Mouse (Mus musculus): ENCODE results near the gene Gm17606.

Gm17606 gene

DNA sequence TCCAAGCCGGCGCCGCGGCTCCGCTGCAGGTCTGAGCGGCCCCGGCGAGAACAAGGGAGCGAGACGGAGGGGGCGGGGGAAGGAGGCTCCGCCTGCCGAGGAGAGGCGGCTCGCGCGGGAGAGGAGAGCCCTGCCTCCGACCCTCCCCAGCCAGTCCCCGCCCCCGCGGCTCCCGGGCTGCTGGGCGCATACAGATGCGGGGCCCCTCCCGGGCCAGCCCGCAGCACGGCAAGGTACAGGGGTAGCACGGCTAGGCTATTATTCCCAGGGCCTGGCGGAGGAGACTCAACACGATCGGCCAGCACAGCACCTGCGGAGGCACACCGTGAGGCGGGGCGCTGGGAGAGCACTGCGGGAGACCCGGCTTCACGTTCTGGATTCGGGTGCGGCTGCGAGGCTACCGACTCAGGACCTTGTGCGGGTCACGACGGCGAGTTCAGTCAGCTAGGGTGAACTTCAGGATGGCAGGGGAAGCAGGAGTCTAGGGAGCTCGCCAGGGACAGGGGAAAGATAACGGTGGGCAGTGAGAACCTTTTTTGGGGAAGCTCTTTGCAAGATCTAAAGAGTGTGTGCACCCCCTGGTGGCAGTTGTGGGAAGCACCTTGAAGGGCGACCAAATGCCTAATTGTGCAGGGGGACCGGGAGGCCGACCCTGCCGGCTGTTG is 685 bp downstream of the Gm17606 start, which contains the start of gene Cdh24:
Gene Cdh24, minus strand, starts transcription at position 60 of the 665 bp plus-strand sequence.
- TF ChIP-seq GATA4 (IDR thresholded peaks at IDR 0.05; ENCODE audit: insufficient replicate concordance, low read length), result no peak

DNA sequence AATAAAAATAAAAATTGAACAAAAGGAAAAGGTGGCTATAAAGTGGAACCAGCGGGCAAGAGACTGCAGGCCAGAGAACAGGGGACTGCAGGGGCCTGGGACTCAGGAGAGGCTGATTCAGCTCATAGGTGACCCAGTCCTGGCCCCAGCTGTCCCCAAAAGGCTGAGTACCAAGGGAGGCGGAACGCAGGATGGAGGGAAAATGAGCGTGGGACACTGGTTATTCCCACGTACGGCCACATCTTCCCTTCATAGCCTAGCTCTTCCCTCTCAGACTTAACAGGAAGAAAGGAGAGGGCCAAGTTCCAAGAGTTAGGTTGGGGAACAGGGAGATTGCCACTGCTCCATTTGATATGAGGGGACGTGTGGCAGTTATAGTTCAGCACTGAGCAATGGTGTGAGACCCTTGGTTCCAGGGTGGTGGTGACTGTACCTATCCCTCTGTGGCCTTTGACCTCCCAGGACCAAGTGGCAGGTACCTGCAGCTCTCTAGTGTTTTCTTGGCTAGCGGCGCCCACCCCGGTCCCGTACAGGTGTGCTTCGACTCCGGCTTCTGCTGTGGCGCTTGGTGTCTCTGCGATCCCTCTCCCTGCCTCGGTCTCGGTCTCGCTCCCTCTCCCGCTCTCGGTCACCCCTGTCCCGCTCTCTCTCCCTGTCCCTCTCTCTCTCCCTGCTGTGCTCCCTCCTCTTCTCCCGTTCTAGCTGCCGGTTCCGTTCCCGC is 1.6 kb downstream of the Gm17606 start:
- no peak for TF ChIP-seq GATA4 (IDR thresholded peaks at IDR 0.05; ENCODE audit: insufficient replicate concordance, low read length)

DNA sequence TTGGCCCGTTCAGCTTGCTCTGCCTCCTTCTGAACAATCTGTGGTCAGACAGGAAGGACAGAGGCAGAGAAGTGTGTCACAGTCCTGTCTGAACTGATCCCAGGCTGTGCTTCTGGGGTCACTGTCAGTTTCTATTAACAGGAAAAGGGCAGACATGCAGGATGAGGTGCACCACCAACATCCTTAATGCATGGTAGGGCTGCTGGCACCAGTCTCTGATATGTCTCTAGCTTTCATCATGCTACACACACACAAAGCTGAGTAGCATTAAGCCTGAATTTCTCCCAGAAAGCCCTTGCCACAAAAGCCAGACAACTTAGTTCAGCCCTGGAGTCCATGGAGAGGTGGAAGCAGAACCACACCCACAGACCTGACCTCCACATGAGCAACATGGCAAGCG is 2.3 kb downstream of the Gm17606 start:
- no peak for TF ChIP-seq GATA4 (IDR thresholded peaks at IDR 0.05; ENCODE audit: insufficient replicate concordance, low read length)

DNA sequence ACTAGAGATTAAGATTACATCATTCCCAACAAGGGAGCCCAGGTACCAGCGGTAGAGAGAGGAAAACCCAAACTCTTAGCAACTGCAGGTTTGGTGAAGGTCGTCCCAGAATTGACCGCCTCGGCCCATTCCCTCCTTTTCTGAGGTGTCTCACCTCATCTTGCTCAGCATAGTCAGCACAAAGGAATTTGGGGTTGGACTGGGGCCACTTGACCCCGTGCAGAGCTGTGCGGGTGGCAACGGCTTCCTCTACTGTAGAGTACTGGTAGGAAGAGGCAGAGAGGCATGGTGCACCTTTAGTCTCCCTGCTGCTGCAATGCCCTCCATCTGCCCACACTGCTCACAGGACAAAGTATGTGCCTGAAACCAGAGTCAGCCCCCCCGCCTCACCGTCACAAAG is 3.5 kb downstream of the Gm17606 start:
- TF ChIP-seq GATA4 (IDR thresholded peaks at IDR 0.05; ENCODE audit: insufficient replicate concordance, low read length), result no peak

- TF ChIP-seq GATA4 (IDR thresholded peaks at IDR 0.05; ENCODE audit: insufficient replicate concordance, low read length), result no peak
Measured at GRCm38 (mm10) chr14:54646455-54646854, 5.7 kb downstream of the Gm17606 start.

GRCm38 (mm10) chr14:54646898-54647636 is 6.3 kb downstream of the Gm17606 start:
- no peak for TF ChIP-seq GATA4 (IDR thresholded peaks at IDR 0.05; ENCODE audit: insufficient replicate concordance, low read length)

- no peak for TF ChIP-seq GATA4 (IDR thresholded peaks at IDR 0.05; ENCODE audit: insufficient replicate concordance, low read length)
Measured at GRCm38 (mm10) chr14:54647900-54648299, 7.1 kb downstream of the Gm17606 start.

DNA sequence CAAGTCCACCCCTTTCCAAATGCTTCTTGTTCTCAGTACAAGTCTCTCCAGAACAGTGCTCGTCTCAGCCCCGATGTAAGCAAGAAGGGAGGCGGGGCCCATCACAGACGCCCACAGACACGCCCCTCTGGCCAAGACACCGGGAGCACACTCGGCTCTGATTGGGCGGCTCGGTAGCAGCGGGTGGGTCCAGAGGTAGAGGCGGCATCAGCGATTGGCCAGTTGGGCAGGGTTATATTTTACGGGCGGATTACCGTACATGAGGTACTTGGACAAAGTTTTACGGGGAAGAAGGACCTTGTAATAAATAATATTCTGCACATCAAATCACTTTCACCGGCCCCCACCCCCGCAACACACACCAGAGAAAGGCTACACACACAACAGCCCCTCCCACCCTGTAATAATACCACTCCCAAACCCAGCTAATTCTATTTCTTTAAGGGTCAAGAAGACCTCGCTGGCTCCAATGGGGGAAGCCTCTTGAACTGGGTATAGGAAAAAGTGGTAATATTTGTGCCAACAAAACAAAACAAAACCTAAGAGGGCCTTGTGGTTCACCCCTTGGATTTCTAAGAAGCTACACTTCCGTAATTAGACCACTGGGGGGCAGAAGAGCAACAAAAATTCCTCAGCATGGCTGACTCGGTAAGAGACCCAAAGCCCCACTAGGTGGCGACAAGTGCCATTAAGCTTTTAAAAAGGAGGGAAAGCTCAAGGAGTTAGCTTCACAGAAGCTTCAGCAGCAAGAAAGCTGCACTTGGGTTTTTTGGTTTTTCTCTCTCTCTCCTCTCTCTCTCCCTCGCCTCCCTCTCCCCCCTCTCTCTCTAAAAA is 10.1 kb downstream of the Gm17606 start:
- TF ChIP-seq GATA4 (IDR thresholded peaks at IDR 0.05; ENCODE audit: insufficient replicate concordance, low read length), result no peak

DNA sequence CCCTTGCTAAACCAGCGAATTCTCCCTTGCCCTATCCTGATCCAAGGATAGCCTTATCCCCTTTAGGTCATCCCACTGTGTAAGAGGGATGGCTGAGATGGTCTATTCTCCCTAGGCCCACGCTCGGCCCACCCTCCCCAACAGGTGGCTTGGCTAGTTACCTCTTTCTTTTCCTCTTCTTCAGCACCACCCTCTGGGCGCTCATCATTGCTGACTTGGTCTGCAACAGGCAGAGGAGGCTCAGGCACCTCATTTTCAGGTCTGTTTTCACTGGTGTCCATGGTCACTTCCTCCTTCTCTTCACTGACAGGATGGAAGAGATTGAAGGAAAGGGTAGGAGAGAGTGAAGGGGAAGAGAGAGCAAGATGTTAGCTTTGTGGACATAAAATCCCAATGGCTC is 10.8 kb downstream of the Gm17606 start:
- TF ChIP-seq GATA4 (IDR thresholded peaks at IDR 0.05; ENCODE audit: insufficient replicate concordance, low read length), result no peak

DNA sequence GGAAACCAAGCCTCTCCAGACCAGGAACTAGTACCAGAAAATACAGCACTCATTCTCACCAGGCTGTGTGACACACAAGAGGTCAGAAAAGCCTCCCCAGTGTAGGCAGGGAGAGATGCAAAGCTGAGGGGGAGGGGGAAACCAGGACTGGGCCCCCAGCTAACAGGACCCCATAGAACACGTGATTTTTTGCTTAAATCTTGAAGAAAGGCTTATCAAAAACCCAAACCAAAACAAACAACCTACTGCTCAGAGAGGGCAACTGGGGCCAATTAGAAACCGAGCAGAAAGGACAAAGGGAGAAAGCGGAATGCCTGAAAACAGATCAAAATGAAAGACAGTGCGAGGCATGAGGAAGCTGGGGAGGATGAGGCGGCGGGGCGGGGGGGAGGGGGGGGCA is 12.0 kb downstream of the Gm17606 start:
- TF ChIP-seq GATA4 (IDR thresholded peaks at IDR 0.05; ENCODE audit: insufficient replicate concordance, low read length), result no peak

- no peak; the same call in 1 of the 2 replicates for TF ChIP-seq GATA4 (IDR thresholded peaks at IDR 0.05; ENCODE audit: insufficient replicate concordance, low read length)
Measured at GRCm38 (mm10) chr14:54653496-54653895, 12.7 kb downstream of the Gm17606 start.

- no peak for TF ChIP-seq GATA4 (IDR thresholded peaks at IDR 0.05; ENCODE audit: insufficient replicate concordance, low read length)
Measured at GRCm38 (mm10) chr14:54660009-54660408, 19.3 kb downstream of the Gm17606 start.

DNA sequence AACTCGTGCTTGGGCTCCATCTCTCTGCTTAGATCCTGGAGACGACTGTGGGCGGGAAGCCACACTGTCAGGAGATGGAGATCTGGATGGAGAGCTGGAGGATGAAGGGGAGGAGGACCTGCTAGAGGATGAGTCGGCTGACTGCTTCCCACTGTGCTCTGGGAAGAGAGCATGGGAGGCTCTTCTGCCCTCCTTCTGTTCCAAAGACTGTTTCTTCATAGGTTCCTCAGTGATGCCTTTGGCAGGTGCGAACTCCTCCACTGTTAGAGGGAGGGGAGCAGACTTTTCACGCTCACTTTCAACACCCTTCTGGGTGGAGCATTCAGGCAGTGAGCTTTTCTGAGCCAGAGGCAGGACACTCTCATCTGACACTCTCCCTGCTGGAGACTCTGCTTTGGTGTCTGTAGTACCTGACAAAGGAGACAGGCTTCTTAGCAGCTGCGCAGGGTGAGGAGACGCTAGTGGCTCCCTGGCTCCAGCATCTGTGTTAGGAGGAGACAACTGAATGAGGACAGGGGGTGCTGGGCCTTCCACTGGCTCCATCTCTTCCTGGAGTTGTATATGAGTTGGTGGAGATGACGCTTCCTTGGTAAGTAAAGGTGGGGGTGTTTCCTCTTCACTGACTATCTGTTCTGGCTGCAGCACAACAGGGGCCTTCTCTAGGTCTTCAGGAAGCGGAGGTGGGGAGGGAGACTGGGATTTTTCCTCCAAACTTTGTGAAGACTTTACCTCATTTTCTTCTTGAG is 23.9 kb downstream of the Gm17606 start:
- no peak for TF ChIP-seq GATA4 (IDR thresholded peaks at IDR 0.05; ENCODE audit: insufficient replicate concordance, low read length)

- TF ChIP-seq GATA4 (IDR thresholded peaks at IDR 0.05; ENCODE audit: insufficient replicate concordance, low read length), result no peak
Measured at GRCm38 (mm10) chr14:54669381-54669780, 28.6 kb downstream of the Gm17606 start.
